Mouse (Mus musculus) ovary, adult 18-20 months (tissue): ENCODE data around the gene Ackr1.
"Not testable (repeated sequence)": the region's sequence is repeated elsewhere in the genome, so short reads cannot be mapped to it uniquely, and the experiment has no call there.

ENCODE experiments used
- DNase-seq: peaks from one replicate; pipeline ENCODE4 v3.0.0; 2022; ENCODE audit warnings: low spot score, mixed read lengths

Ackr1 gene

GRCm38 (mm10) chr1:173348527-173348926 is 15.0 kb upstream of the Ackr1 start:
- DNase-seq = no peak

GRCm38 (mm10) chr1:173345112-173345511 is 11.6 kb upstream of the Ackr1 start:
- DNase-seq = no peak

GRCm38 (mm10) chr1:173343934-173344333 is 10.4 kb upstream of the Ackr1 start:
- no peak for DNase-seq

GRCm38 (mm10) chr1:173342425-173342824 is 8.9 kb upstream of the Ackr1 start:
- DNase-seq = no peak

GRCm38 (mm10) chr1:173339543-173339942 is 6.0 kb upstream of the Ackr1 start:
- DNase-seq = no peak

- DNase-seq = no peak
Measured at GRCm38 (mm10) chr1:173337008-173337407, 3.5 kb upstream of the Ackr1 start.

GRCm38 (mm10) chr1:173335903-173336302 is 2.4 kb upstream of the Ackr1 start:
- no peak for DNase-seq

- DNase-seq = no peak
Measured at GRCm38 (mm10) chr1:173332418-173332817, 1.1 kb downstream of the Ackr1 start.

GRCm38 (mm10) chr1:173329743-173330142 is 3.8 kb downstream of the Ackr1 start:
- no peak for DNase-seq

- DNase-seq = no peak
Measured at GRCm38 (mm10) chr1:173329185-173329584, 4.4 kb downstream of the Ackr1 start.

- DNase-seq = no peak
Measured at GRCm38 (mm10) chr1:173328446-173328845, 5.1 kb downstream of the Ackr1 start.

GRCm38 (mm10) chr1:173326552-173326951 is 7.0 kb downstream of the Ackr1 start:
- no peak for DNase-seq

- no peak for DNase-seq
Measured at GRCm38 (mm10) chr1:173325395-173325794, 8.2 kb downstream of the Ackr1 start.

- DNase-seq = no peak
Measured at GRCm38 (mm10) chr1:173324961-173325360, 8.6 kb downstream of the Ackr1 start.

- no peak for DNase-seq
Measured at GRCm38 (mm10) chr1:173323839-173324585, 9.5 kb downstream of the Ackr1 start.

- no peak for DNase-seq
Measured at GRCm38 (mm10) chr1:173322249-173322627, 11.3 kb downstream of the Ackr1 start.

GRCm38 (mm10) chr1:173321593-173322248 is 11.8 kb downstream of the Ackr1 start:
- DNase-seq = no peak

GRCm38 (mm10) chr1:173317925-173318477 is 15.5 kb downstream of the Ackr1 start:
- DNase-seq = no peak

- DNase-seq = no peak
Measured at GRCm38 (mm10) chr1:173315725-173316124, 17.8 kb downstream of the Ackr1 start.

- not testable (repeated sequence) for DNase-seq
Measured at GRCm38 (mm10) chr1:173313535-173314050, 20.0 kb downstream of the Ackr1 start.

GRCm38 (mm10) chr1:173302795-173303194 is 30.8 kb downstream of the Ackr1 start:
- DNase-seq = not testable (repeated sequence)
